Mouse (Mus musculus) kidney, postnatal 14 days (tissue): ENCODE results near the gene Kcne1.

Experiments
- DNase-seq: peaks from one replicate; pipeline ENCODE4 v3.0.0; 2022; ENCODE audit warnings: mixed read lengths

The Kcne1 gene

DNA sequence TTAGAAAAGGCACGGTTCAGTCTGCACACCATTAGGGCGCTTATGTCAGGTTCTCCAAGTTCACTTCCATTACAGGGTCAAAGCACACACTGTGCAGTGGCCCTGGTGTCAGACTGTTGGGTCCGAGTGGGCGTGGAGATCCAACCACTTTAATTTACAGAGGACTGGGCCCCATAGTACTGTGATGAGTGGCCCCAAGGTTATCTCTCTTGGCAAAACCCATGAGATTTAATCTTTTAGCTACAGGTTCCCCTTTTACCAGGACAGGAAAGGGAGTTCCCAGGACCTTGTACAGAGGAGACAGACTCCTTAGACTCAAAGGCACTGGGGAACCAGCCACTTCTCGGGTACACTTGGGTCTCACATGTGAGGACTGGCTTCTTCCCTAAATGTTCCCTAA, 3.9 kb downstream of the Kcne1 start:
- no peak for DNase-seq

- DNase-seq, result no peak
Observed at GRCm38 (mm10) chr16:92353897-92354296, 5.4 kb downstream of the Kcne1 start.

DNA sequence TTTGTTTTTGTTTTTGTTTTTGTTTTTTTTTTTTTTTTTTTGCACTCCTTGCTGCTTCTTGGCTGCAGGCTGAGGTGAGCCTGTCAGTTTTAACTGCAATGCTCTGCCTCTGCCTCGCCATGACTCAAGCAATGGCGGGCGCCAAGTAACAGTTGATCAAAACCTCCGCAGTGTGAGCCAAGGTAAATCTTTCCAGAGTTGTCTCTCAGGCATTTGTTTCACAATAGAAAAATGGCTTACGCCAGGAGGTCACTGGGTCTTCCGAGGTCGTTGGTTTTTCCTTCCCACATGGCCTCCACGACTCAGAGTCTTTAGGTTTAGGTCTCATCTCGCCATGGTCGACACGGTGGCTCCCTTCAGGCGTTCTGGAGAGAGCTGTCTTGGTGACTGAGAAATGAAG, 6.0 kb downstream of the Kcne1 start:
- no peak for DNase-seq

DNA sequence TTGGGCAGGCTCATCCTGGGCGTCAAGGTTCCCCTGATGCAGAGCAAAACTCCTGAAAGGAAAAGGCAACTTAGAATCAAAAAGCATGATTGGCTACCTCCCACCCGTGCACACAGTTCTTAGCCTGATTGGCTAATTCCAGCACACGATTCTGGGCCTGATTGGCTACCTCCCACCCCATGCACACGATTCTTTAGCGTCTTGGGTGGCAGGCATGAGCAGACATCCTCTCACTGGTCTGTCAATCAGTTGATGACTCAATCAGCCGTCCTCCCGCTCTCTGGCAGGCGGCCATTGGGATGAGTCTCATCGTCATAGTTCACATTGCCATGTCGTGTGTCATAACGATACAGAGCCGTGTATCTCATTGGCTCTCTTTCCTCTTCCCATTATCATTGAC, 10.3 kb downstream of the Kcne1 start:
- DNase-seq, result no peak

GRCm38 (mm10) chr16:92346297-92346916, 12.9 kb downstream of the Kcne1 start:
- no peak for DNase-seq

DNA sequence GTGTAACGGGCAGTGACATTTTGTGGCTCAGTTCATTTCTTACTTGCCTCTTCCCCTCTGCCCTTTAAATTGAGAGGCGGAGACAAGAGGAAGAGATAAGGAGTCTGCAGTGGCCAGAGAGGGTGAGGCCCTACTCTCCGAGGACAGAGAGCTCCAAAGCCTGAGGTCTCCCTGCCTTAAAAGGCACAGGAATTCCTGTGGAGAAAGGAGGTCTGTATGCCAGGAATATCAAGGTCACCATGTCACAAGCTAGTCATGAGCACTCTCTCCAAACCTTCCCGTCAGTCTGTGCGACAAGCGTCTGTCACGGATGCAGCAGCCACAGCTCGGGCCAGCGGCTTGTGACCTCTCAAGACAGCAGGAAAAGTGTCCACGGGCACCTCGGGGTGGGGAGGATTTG, 14.1 kb downstream of the Kcne1 start:
- no peak for DNase-seq

DNA sequence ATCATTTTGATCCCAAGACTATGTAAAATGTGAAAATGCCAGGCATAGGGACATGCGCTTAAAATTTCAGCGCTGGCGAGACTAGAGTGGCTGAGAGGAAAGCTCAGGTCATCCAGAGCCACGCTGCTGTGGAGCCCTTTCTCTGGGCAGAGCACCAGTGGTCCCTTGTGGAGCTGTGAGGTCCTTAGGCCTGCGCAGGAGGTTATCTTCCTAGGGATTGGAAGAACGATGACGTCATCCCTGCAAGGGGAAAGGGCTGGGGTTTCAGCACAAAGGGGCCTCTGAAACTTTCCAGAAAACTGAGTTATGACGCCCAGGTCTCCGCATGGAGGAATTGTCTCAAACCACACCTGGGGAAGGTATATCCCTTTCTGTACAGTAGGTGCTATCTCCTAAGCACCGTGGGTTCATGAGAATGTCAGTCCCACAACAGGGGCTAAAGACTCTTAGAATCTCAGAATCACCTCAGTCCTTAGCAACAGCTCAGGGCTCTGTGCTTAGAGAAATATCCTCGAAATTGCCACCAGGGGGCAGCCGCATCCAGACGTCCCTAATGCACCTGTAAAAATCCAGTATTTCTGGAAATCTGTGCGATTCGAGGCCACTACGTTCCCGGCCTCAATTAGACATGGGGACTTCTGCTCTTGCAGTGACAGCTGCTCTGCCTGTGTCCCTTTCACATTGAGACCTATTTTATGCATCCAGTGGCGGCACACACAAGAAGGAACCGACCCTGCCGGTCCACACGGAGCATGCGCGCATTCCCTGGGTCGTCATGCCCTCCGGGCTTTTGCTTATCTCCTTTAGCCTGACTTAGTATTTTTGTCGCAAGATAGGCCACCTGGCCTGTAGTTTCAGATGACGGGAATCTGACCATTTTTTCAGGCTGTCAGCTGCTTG, 18.4 kb downstream of the Kcne1 start:
- peak; percentile 72 for DNase-seq

DNA sequence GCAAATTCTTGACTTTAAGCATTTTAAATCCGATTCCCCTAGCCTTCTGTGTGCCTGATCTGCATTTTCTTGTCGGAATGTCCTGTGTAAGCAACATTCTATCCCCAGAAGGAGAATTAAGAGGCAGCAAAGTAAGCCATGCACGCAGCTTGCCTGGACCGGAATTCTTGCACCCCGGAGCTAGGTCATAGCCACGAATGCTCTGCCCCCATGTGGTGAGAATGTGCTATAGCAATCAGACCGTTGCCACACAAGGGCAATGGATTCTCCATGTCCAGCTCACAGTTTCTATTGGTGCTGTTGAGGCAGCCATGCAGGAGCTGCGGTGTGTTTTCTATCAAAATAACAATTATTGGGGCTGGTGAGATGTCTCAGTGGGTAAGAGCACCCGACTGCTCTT, 23.0 kb downstream of the Kcne1 start:
- peak; percentile 89 for DNase-seq

- DNase-seq, result no peak
Observed at GRCm38 (mm10) chr16:92334600-92334999, 24.7 kb downstream of the Kcne1 start.

- no peak for DNase-seq
Observed at GRCm38 (mm10) chr16:92330966-92331365, 28.3 kb downstream of the Kcne1 start.

DNA sequence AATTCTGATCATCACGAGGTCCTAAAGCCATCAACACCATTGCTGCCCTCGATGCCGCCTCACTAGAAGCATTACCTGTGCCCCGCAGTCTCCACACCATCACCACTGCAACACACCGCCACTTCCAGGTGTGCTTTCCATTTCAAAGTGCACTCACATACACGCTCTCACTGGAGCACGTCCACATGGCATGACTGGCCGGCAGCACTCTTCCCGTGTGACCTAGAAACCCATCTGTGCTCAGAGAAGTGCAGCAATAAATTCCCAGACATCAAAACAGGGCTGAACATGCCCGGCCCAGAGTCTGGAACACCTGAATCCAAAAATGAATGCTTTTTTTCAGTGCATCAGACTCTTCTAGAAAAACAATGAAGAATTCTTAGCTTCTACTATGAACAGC, 31.4 kb downstream of the Kcne1 start:
- DNase-seq, result no peak

DNA sequence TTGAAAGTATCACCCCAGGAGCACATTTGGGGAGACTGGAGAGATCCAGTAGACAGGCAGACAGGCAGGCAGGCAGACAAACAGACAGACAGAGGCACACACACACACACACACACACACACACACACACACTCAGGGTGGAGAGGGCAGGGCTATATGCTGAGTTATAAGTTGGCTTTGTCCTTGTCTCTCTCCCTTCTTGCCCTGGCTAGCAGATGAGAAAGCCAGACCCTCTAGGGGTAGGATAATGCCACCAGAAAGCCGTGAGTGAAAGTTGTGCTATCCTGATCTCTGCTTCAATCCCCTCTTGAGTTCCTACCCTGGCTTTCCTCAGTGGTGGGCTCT, 34.2 kb downstream of the Kcne1 start:
- DNase-seq, result no peak

DNA sequence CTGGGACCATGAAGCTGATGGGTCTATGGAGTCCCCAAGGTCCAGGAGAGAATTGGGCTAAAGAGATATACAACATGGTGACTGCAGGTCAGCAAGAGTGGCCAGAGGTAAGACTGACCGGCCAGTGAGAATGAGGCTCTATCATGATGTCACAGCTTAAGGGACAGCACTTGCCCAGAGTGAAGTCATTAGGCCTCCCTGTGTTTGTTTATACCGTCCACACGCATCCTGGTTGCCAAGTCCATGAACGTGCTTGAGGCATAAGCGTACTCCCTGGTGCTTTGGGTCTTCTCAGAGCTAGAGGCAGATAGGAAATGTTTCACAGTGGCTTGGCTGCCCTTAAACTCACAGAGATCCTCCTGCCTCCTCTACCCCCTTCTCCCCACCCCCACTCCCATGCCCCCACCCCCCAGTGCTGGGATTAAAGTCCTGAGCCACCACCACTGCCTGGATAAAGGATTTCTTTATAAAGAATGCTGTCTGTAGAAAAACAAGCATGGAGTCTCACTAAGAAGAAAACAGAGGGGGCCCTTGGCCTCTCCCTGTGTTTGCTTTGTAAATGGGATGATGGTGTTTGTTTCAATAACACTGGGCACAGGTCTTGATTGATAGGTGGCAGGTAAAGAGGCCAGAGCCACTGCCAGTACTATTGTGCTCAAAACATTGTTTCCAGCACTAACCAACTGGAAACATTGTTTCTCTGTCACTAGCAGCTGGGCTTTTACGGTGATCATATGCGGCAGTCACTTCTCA, 34.8 kb downstream of the Kcne1 start:
- no peak for DNase-seq

DNA sequence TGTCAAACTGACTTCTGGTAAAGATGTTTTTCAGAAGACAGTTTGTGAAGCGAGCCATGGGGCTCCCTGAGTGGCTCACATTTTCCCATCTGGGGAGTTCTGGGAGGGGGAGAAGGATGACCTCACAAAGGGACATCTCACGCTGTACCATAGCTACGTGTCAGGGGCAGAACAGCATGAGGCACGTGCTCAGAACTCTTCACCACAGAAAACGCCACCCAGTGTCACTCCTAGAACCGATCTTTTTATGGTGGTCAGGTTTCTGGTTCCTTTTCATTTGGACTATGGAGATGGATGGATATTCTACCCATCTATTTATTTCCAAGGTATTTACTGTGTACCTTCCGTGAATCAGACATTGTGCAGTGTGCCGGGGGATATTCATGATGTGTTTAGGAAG, 37.9 kb downstream of the Kcne1 start, which contains the start of gene Fam243:
Gene Fam243, minus strand, starts transcription at position 101 of the 400 bp plus-strand sequence.
- DNase-seq, result no peak

GRCm38 (mm10) chr16:92320361-92320760, 38.9 kb downstream of the Kcne1 start:
- no peak for DNase-seq

DNA sequence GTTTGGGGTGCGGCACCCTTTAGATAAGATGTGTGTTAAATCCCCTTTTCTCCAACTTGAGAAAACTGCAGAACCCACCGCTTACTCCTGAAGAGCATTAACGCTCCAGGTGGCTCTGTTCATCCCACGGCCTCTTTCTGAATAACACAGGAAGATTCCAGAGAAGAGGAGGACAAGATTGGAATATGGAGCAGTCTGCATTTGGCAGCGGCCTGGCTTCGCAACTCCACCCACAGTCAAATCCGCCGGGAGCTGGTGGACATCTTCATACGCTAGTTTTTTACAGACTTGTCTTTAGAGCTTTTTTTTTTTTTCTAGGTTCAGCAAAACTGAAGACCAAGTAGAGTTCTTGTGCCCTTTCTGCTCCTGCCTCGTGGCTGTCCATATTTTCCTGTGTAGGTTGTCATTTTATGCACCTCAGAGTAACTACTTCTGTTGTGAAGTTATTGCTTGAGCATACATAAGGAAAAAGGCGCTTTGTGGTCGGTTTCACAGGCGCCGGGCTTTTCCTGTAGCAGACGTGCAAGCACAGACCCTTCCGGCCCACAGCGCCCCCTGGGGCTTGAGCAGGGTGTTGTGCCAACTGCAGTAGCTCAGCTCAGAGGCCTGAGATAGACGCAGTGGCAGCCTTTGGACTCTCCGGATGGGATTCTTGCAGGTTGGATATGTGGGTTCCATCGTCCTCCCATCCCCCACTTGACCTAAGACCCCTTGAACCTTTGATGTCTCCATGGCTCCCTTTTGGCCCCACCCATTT, 39.7 kb downstream of the Kcne1 start:
- DNase-seq, result no peak

- no peak for DNase-seq
Observed at GRCm38 (mm10) chr16:92316049-92316738, 43.1 kb downstream of the Kcne1 start.

DNA sequence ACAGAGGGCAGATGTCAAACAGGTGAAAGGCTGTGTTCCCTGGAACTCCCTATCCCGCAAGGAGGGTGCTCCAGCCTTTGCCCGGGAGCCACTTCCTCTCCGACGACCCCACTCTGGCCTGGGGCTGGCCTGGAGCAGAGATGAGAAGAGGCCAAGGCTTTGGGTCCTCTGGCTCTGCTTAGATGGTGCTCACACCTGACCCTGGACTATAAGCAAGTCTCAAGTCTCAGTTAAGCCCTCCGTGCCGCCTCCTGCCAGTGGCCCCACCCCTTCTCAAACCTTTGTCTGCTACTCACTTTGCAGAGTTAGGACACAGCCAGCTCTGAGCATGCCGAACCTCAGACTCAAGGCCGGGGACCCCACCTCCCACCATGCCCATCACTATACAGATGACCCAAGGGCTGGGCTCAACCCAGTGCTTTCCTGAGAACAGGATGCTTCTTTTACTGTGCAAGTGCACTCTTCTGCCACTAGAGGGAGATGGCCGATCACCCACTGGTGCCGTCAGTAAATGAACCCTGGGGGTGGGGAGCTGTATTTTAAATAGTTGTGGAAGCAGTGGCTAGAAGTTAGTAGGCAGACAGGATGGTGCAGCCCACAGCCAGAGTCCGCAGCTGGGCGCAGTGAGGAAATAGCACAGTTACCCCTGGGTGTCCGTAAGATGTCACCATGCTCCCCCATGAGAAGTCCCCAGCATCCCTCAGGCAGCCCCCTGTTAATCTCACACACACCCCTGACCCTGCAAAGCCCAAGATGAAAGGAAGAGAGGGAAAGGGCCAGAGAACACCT, 45.1 kb downstream of the Kcne1 start:
- peak; percentile 37 for DNase-seq

DNA sequence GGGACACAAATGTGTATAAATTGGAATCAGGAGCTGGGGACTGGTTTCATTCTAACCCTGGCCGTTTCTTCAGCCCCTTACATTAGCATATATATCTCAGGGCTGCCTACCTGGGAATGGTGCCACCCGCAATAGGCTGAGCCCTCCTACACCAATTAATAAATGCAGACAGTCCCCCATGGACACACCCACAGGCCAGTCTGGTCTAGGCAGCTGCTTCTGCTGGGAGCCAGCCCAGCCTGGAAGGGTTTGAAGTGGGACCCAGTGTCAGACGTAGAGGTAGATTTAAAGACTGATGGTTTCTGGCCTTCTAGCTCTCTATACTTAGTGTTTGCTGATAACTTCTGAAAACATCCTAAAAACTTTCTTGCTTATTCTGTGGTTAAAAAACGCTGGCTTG, 50.1 kb downstream of the Kcne1 start:
- DNase-seq, result no peak

DNA sequence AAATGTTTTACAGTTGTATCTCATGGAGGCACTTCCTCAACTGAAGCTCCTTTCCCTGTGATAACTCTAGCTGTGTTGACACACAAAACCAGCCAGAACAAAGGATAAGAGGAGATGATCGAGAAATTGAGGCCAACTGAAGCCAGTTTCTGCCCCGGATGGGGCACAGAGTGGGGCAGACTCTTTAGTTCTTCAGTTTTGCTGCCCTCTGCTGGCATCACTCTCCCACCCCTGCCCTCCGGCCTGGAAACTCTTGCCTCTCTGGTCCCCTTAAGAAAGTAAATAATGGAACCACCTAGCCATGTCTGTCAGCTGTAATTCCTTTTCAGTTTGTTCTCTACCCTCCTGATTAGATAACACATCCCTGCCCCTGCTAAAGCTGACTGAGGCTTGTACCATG, 51.3 kb downstream of the Kcne1 start:
- DNase-seq, result no peak

- no peak for DNase-seq
Observed at GRCm38 (mm10) chr16:92305519-92305918, 53.7 kb downstream of the Kcne1 start.

- DNase-seq, result peak; percentile 17
Observed at GRCm38 (mm10) chr16:92302506-92302905, 56.8 kb downstream of the Kcne1 start.
